Mouse (Mus musculus) midbrain, embryonic 16.5 days (tissue): ENCODE measurements around the gene Fntb. TPM values are rescaled to one million over a fixed set of nuclear protein-coding genes. Genes with fewer than 3 reads are reported as not detected.

Experiments used
- ATAC-seq: fragments of 200-750 bp; cut with Nextera tagmentation; 2 replicates; pipeline ENCODE4 v1.8.0; 2017; ENCODE audit warnings: moderate TSS enrichment
- H3K27ac ChIP-seq: fragments of 300-500 bp; sonication (generic); 2 replicates; pipeline ENCODE4 v1.5.1; 2014; ENCODE audit warnings: mild to moderate bottlenecking, low read length, mixed read lengths
- H3K27me3 ChIP-seq: fragments of 300-500 bp; sonication (generic); 2 replicates; pipeline ENCODE4 v1.6.1; 2014; ENCODE audit warnings: low read depth, low read length, mixed read lengths; ENCODE audit not compliant: control insufficient read depth, insufficient read depth
- H3K36me3 ChIP-seq: fragments of 300-500 bp; sonication (generic); 2 replicates; pipeline ENCODE4 v1.6.1; 2014; ENCODE audit warnings: mild to moderate bottlenecking, low read length, moderate library complexity, mixed read lengths; ENCODE audit not compliant: control insufficient read depth, insufficient read depth
- H3K4me1 ChIP-seq: fragments of 300-500 bp; sonication (generic); 2 replicates; pipeline ENCODE4 v1.6.1; 2014; ENCODE audit warnings: mild to moderate bottlenecking, low read length, mixed read lengths; ENCODE audit not compliant: control insufficient read depth, insufficient read depth
- H3K4me2 ChIP-seq: fragments of 300-500 bp; sonication (generic); 2 replicates; pipeline ENCODE4 v1.6.1; 2014; ENCODE audit warnings: mild to moderate bottlenecking, low read length, mixed read lengths
- H3K4me3 ChIP-seq: fragments of 300-500 bp; sonication (generic); 2 replicates; pipeline ENCODE4 v1.5.1; 2014; ENCODE audit warnings: low read depth, mild to moderate bottlenecking, low read length, moderate library complexity, mixed read lengths
- H3K9ac ChIP-seq: fragments of 300-500 bp; sonication (generic); 2 replicates; pipeline ENCODE4 v1.6.1; 2014; ENCODE audit warnings: low read depth, low read length, mixed read lengths
- H3K9me3 ChIP-seq: fragments of 300-500 bp; sonication (generic); replicated peaks from 2 replicates; pipeline ENCODE4 v1.6.1; 2014; ENCODE audit warnings: mild to moderate bottlenecking, low read length, mixed read lengths; ENCODE audit not compliant: control insufficient read depth, poor library complexity, severe bottlenecking
- WGBS: fragments of 180-500 bp; shearing (Covaris S2); extraction: QIAGEN DNeasy Blood & Tissue Kit; methylation state at CpG from one replicate; pipeline ENCODE4 v1.1.7; 2014; 5-methylcytosine and 5-hydroxymethylcytosine counted together
- polyA plus RNA-seq: library from polyadenylated mRNA; unstranded; fragments of >200 nt; fragmentation: Nextera tagmentation; extraction: Ambion mirVana; gene quantifications from 2 replicates; pipeline ENCODE4 v1.2.1, GENCODE M21; 2015

Fntb gene
- polyA plus RNA-seq, 1 experiment from 2014 or later: 42.9 TPM

- 82% methylated on average over 9 of the region's 9 CpGs for WGBS
- no peaks in the 10 kb centered on the region for H3K9me3 ChIP-seq
- ATAC-seq: no peak
- no peak overlapping the region for H3K9ac ChIP-seq
- no peaks in the 10 kb centered on the region for H3K27me3 ChIP-seq
- H3K4me1 ChIP-seq: no peaks in the 10 kb centered on the region
- no peak overlapping the region for H3K27ac ChIP-seq
- H3K4me2 ChIP-seq: no peak overlapping the region
- 0 out of 2 replicates have a peak, but pooled peaks cover 3% of the 10 kb centered on the region for H3K36me3 ChIP-seq
- H3K4me3 ChIP-seq: no peak overlapping the region
These were observed 118.4 kb downstream of the Fntb start for GRCm38 (mm10) chr12:76883824-76884223.

- Histone ChIP-seq H3K4me2 (no peak overlapping the region), H3K4me3 (no peak overlapping the region), H3K36me3 (0 out of 2 replicates have a peak, but pooled peaks cover 3% of the 10 kb centered on the region), H3K27me3 (no peaks in the 10 kb centered on the region), H3K4me1 (no peaks in the 10 kb centered on the region), H3K9ac (no peak overlapping the region), H3K9me3 (no peaks in the 10 kb centered on the region), H3K27ac (no peak overlapping the region)
- WGBS: 98% methylated on average over 4 of the region's 4 CpGs
- ATAC-seq: no peak
These were observed 119.7 kb downstream of the Fntb start for GRCm38 (mm10) chr12:76885103-76885502.

GRCm38 (mm10) chr12:76886826-76887225, 121.4 kb downstream of the Fntb start:
- H3K4me2 ChIP-seq: no peak overlapping the region
- no peaks in the 10 kb centered on the region for H3K9me3 ChIP-seq
- no peak overlapping the region for H3K4me3 ChIP-seq
- H3K9ac ChIP-seq: no peak overlapping the region
- ATAC-seq: no peak
- H3K4me1 ChIP-seq: no peaks in the 10 kb centered on the region
- 90% methylated on average over 7 of the region's 7 CpGs for WGBS
- 0 out of 2 replicates have a peak, but pooled peaks cover 3% of the 10 kb centered on the region for H3K36me3 ChIP-seq
- no peak overlapping the region for H3K27ac ChIP-seq
- no peaks in the 10 kb centered on the region for H3K27me3 ChIP-seq

- H3K4me1 ChIP-seq: no peaks in the 10 kb centered on the region
- H3K27ac ChIP-seq: no peak overlapping the region
- H3K4me3 ChIP-seq: no peak overlapping the region
- no peak for ATAC-seq
- no peak overlapping the region for H3K4me2 ChIP-seq
- 95% methylated on average over 12 of the region's 12 CpGs for WGBS
- peaks cover 6% of the 10 kb centered on the region; the same call in 1 of the 2 replicates for H3K36me3 ChIP-seq
- H3K9ac ChIP-seq: no peak overlapping the region
- no peaks in the 10 kb centered on the region for H3K9me3 ChIP-seq
- no peaks in the 10 kb centered on the region for H3K27me3 ChIP-seq
These were observed 122.6 kb downstream of the Fntb start for GRCm38 (mm10) chr12:76887941-76888340.

- Histone ChIP-seq H3K4me3 (no peak overlapping the region), H3K4me2 (no peak overlapping the region), H3K4me1 (peaks cover under 1% of the 10 kb centered on the region; the same call in 1 of the 2 replicates), H3K9ac (no peak overlapping the region), H3K27me3 (no peaks in the 10 kb centered on the region), H3K27ac (no peak overlapping the region), H3K36me3 (peaks cover 6% of the 10 kb centered on the region; the same call in 1 of the 2 replicates), H3K9me3 (no peaks in the 10 kb centered on the region)
- WGBS: 94% methylated on average over 11 of the region's 11 CpGs
- no peak for ATAC-seq
These were observed 124.2 kb downstream of the Fntb start for GRCm38 (mm10) chr12:76889404-76890184.

GRCm38 (mm10) chr12:76891160-76891559, 125.8 kb downstream of the Fntb start:
- no peak overlapping the region for H3K4me2 ChIP-seq
- no peaks in the 10 kb centered on the region for H3K27me3 ChIP-seq
- H3K4me1 ChIP-seq: peaks cover 9% of the 10 kb centered on the region
- H3K27ac ChIP-seq: no peak overlapping the region
- WGBS: 57% methylated on average over 3 of the region's 3 CpGs
- no peak overlapping the region for H3K4me3 ChIP-seq
- no peaks in the 10 kb centered on the region for H3K9me3 ChIP-seq
- peaks cover 6% of the 10 kb centered on the region; the same call in 1 of the 2 replicates for H3K36me3 ChIP-seq
- no peak for ATAC-seq
- no peak overlapping the region for H3K9ac ChIP-seq

- H3K4me1 ChIP-seq: peaks cover 9% of the 10 kb centered on the region
- no peak overlapping the region for H3K27ac ChIP-seq
- H3K4me3 ChIP-seq: no peak overlapping the region
- H3K9ac ChIP-seq: no peak overlapping the region
- H3K9me3 ChIP-seq: no peaks in the 10 kb centered on the region
- no peak for ATAC-seq
- peaks cover 3% of the 10 kb centered on the region; the same call in 1 of the 2 replicates for H3K36me3 ChIP-seq
- WGBS: 90% methylated on average over 16 of the region's 16 CpGs
- no peak overlapping the region for H3K4me2 ChIP-seq
- H3K27me3 ChIP-seq: no peaks in the 10 kb centered on the region
These were observed 127.7 kb downstream of the Fntb start for GRCm38 (mm10) chr12:76892910-76893695.

- Histone ChIP-seq H3K27ac (no peak overlapping the region), H3K4me2 (no peak overlapping the region), H3K36me3 (peaks cover 3% of the 10 kb centered on the region; the same call in 1 of the 2 replicates), H3K27me3 (no peaks in the 10 kb centered on the region), H3K9me3 (no peaks in the 10 kb centered on the region), H3K4me3 (no peak overlapping the region), H3K4me1 (peaks cover 9% of the 10 kb centered on the region), H3K9ac (no peak overlapping the region)
- ATAC-seq: no peak
- 81% methylated on average over 10 of the region's 10 CpGs for WGBS
These were observed 129.6 kb downstream of the Fntb start for GRCm38 (mm10) chr12:76894792-76895559.
